29 mouse cellular contexts compared by ENCODE assay signal in the genomic region with DNA sequence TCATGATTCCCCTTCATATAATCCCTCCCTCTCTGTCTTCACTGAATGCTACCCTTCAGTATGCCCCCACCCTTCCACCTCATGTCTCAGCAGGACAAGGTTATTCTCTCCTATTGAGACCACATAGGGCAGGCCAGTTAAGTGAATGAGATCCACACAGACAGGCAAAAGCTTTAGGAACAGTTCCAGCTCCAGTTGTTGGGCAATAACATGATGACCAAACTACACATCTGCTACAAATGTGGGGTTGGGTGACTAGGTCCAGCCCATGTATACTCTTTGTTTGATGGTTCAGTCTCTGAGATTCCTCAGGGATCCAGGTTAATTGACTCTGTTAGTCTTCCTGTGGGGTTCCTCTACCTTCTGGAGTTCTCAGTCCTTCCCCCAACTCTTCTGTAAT.
DNase-seq lines count a peak whose midpoint lies in the region; ATAC-seq lines count a peak whose summit lies in the region.
"Had no signal": no experiment of that assay in that cellular context is flagged by ENCODE, and none has a peak within 500 bp of the region (broad histone marks: within the 10 kb centered on the region; RNA-seq: fewer than 3 reads in every experiment).

No protein-coding gene starts in this region.

- no peaks in the 10 kb centered on the region for H3K27me3 ChIP-seq in limb, embryonic 15.5 days
- H3K27me3 ChIP-seq in liver, embryonic 11.5 days (replicated peaks; ENCODE audit: control insufficient read depth, insufficient read depth, low read length) = no peaks in the 10 kb centered on the region
- H3K27me3 ChIP-seq: forebrain, embryonic 13.5 days; heart, embryonic 12.5 days; hindbrain, embryonic 13.5 days; liver, embryonic 15.5 days; midbrain, embryonic 12.5 days had no signal

- no peaks in the 10 kb centered on the region for H3K9me3 ChIP-seq in limb, embryonic 15.5 days
- no peaks in the 10 kb centered on the region for H3K9me3 ChIP-seq in liver, embryonic 11.5 days (ENCODE audit: control insufficient read depth, low read length)
- H3K9me3 ChIP-seq: forebrain, embryonic 13.5 days; heart, embryonic 12.5 days; hindbrain, embryonic 13.5 days; liver, embryonic 15.5 days; midbrain, embryonic 12.5 days had no signal

- H3K4me1 ChIP-seq in limb, embryonic 15.5 days = no peaks in the 10 kb centered on the region
- no peaks in the 10 kb centered on the region for H3K4me1 ChIP-seq in liver, embryonic 11.5 days (replicated peaks; ENCODE audit: control insufficient read depth, insufficient read depth, low read length)
- H3K4me1 ChIP-seq: forebrain, embryonic 13.5 days; heart, embryonic 12.5 days; hindbrain, embryonic 13.5 days; liver, embryonic 15.5 days; midbrain, embryonic 12.5 days had no signal

- H3K4me2 ChIP-seq in limb, embryonic 15.5 days = no peak overlapping the region
- H3K4me2 ChIP-seq in liver, embryonic 11.5 days = no peak overlapping the region
- H3K4me2 ChIP-seq: forebrain, embryonic 13.5 days; heart, embryonic 12.5 days; hindbrain, embryonic 13.5 days; liver, embryonic 15.5 days; midbrain, embryonic 12.5 days had no signal

- no peak overlapping the region for H3K4me3 ChIP-seq in limb, embryonic 15.5 days
- no peak overlapping the region for H3K4me3 ChIP-seq in liver, embryonic 11.5 days (ENCODE audit: low read depth, low read length)
- H3K4me3 ChIP-seq: forebrain, embryonic 13.5 days; heart, embryonic 12.5 days; hindbrain, embryonic 13.5 days; liver, embryonic 15.5 days; midbrain, embryonic 12.5 days had no signal

- DNase-seq in adrenal gland, adult 2 months = peak; percentile 13
- DNase-seq in adrenal gland, adult 18-20 months (ENCODE audit: low spot score in 2 of 2) = no peak
- DNase-seq in lung, postnatal 14 days = peak; percentile 7
- no peak for DNase-seq in lung, adult 18-20 months
- peak; percentile 78 for DNase-seq in NIH3T3 (ENCODE audit: low read depth)
- no peak for DNase-seq in liver, embryonic 11.5 days (ENCODE audit: low spot score)
- DNase-seq in urinary bladder, adult 18-20 months (ENCODE audit: low spot score in 2 of 2) = no peak
- DNase-seq: adrenal gland, adult 8-10 months; cerebellum, adult 11-12 months; cerebellum, postnatal 10 days; gastrocnemius, postnatal 14 days; heart, adult 11 months; heart, postnatal 4 days; kidney, adult 8-10 months; kidney, postnatal 4 days; liver; retina, postnatal 1 day; right cerebral cortex, postnatal 14 days; spleen, adult 18-20 months; thymus, adult 2 months; thymus, postnatal 4 days had no signal

- peak overlapping the region; percentile 38 for H3K27ac ChIP-seq in limb, embryonic 15.5 days
- H3K27ac ChIP-seq in liver, embryonic 11.5 days (ENCODE audit: low read depth, low read length) = no peak overlapping the region
- H3K27ac ChIP-seq: forebrain, embryonic 13.5 days; hindbrain, embryonic 13.5 days; kidney, postnatal 0 days; liver, embryonic 15.5 days; midbrain, embryonic 12.5 days had no signal

- H3K36me3 ChIP-seq in limb, embryonic 15.5 days = no peaks in the 10 kb centered on the region
- no peaks in the 10 kb centered on the region for H3K36me3 ChIP-seq in liver, embryonic 11.5 days (ENCODE audit: control insufficient read depth, insufficient read depth, low read length)
- H3K36me3 ChIP-seq: heart, embryonic 12.5 days; hindbrain, embryonic 13.5 days; liver, embryonic 15.5 days; midbrain, embryonic 12.5 days had no signal

- ATAC-seq in limb, embryonic 15.5 days (ENCODE audit: insufficient number of reproducible peaks, low FRiP score, low TSS enrichment, low read depth) = no peak
- no peak for ATAC-seq in liver, embryonic 11.5 days (replicated peaks; ENCODE audit: low FRiP score)
- ATAC-seq: forebrain, embryonic 13.5 days; intestine, embryonic 16.5 days had no signal

- H3K9ac ChIP-seq in limb, embryonic 15.5 days = no peak overlapping the region
- no peak overlapping the region for H3K9ac ChIP-seq in liver, embryonic 11.5 days (ENCODE audit: low read depth, low read length)
- H3K9ac ChIP-seq: forebrain, embryonic 13.5 days; heart, embryonic 12.5 days; hindbrain, embryonic 13.5 days; liver, embryonic 15.5 days; midbrain, embryonic 12.5 days had no signal

Comparison
In these comparisons a context has a peak if more than half of its experiments do, and no peak if none do; other contexts are left out.
1. DNase-seq: peak in adrenal gland, adult 2 months (single experiment), lung, postnatal 14 days (single experiment) and NIH3T3 (single experiment); none in adrenal gland, adult 18-20 months (0 of 2), lung, adult 18-20 months (0 of 2), liver, embryonic 11.5 days (single experiment) and urinary bladder, adult 18-20 months (0 of 2).